Mouse (Mus musculus) left cerebral cortex, adult 6 months (tissue): ENCODE measurements around the gene Olfr464. TPM values are rescaled to one million over a fixed set of nuclear protein-coding genes. Genes with fewer than 3 reads are reported as not detected.

ENCODE experiments used
- long read RNA-seq, 2 experiments: library from polyadenylated mRNA; unstranded; transcript quantifications; one replicate each; pipeline ENCODE4 v2.0.0; 2019 to 2020
- polyA plus RNA-seq: library from polyadenylated mRNA; unstranded; fragments of <200 nt; fragmentation: Nextera tagmentation; gene quantifications from 2 replicates; pipeline ENCODE4 v1.2.3, GENCODE M21; 2021

Gene Olfr464
- polyA plus RNA-seq: 1.4 and 1.8 TPM in 2 replicates
- long read RNA-seq, experiment 1, partial matches to known transcripts: 0 of 1 reads
- long read RNA-seq, experiment 1, other reads (novel, unspliced or antisense): 1 of 1 reads
- long read RNA-seq, experiment 2, partial matches to known transcripts: 1 of 2 reads
- long read RNA-seq, experiment 2, other reads (novel, unspliced or antisense): 1 of 2 reads

GRCm38 (mm10) chr11:87920966-87921365, at the start of gene Olfr464:
Gene Olfr464 (minus strand): TSS chr11:87920967.

GRCm38 (mm10) chr11:87897287-87897686, 23.5 kb downstream of the Olfr464 start, which contains the start of gene Olfr463:
Gene Olfr463 (minus strand): TSS chr11:87897387.

GRCm38 (mm10) chr11:87892168-87892567, 28.6 kb downstream of the Olfr464 start, which contains the start of gene Olfr462:
Gene Olfr462 (minus strand): TSS chr11:87892268.

DNA sequence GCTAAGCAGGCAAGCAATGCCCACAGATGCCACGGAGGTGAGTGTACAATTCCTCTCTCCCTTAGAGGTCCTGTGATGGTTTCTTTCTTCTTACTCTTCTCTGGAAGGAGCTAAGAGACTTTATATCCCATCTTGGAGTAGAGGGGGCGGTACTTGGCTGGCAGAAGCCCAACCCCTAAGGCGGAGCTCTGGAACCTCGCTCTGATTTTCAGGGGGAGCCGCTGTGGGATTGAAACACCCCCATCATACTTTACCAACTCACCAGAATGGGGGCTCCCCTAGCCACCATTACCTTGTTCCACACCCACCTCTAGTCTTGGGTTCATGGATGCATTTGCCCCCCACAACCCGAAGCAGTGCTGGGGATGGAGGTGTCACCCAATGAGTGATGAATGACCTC, 45.3 kb downstream of the Olfr464 start, which contains the start of gene Epx:
TSS of gene Epx (minus strand) at position 101 of the 400 bp plus-strand sequence.

Other genes starting within 250 kb of the Olfr464 start
- 208 and 260 TPM in 2 replicates for gene Supt4a, start 183.4 kb downstream of the Olfr464 start, polyA plus RNA-seq
- 10.3 and 12.0 TPM in 2 replicates for gene Tspoap1, start 160.4 kb downstream of the Olfr464 start, polyA plus RNA-seq
- 0.09 TPM in 1 of 2 replicates, not detected in the other for gene Mpo, start 127.4 kb downstream of the Olfr464 start, polyA plus RNA-seq
- gene Lpo, start 92.7 kb downstream of the Olfr464 start, polyA plus RNA-seq: 0.29 and 0.46 TPM in 2 replicates
- gene Mks1, start 67.8 kb downstream of the Olfr464 start, polyA plus RNA-seq: 2.2 and 2.5 TPM in 2 replicates
- gene Epx, start 45.4 kb downstream of the Olfr464 start, polyA plus RNA-seq: 0.31 and 0.44 TPM in 2 replicates
- not detected in 2 replicates for gene Olfr462, start 28.7 kb downstream of the Olfr464 start, polyA plus RNA-seq
- gene Olfr463, start 23.6 kb downstream of the Olfr464 start, polyA plus RNA-seq: not detected in 2 replicates
- 22.0 and 44.2 TPM in 2 replicates for gene Dynll2, start 66.6 kb upstream of the Olfr464 start, polyA plus RNA-seq
- gene Srsf1, start 126.4 kb upstream of the Olfr464 start, polyA plus RNA-seq: 9.6 and 97.3 TPM in 2 replicates
- gene Vezf1, start 147.3 kb upstream of the Olfr464 start, polyA plus RNA-seq: 10.7 and 12.1 TPM in 2 replicates
- gene Cuedc1, start 177.1 kb upstream of the Olfr464 start, polyA plus RNA-seq: 4.7 and 11.3 TPM in 2 replicates